In genomic region chr5:64807603-64808002, GRCm38 (mm10) we compare ENCODE assay signal across 9 mouse cellular contexts. TPM values are rescaled to one million over a fixed set of nuclear protein-coding genes. Genes with fewer than 3 reads are reported as not detected.
DNase-seq lines count a peak whose midpoint lies in the region; ATAC-seq and TF ChIP-seq lines count a peak whose summit lies in the region.
"Had no signal": no experiment of that assay in that cellular context is flagged by ENCODE, and none has a peak within 500 bp of the region (broad histone marks: within the 10 kb centered on the region; RNA-seq: fewer than 3 reads in every experiment).

No protein-coding gene starts in this region.

- H3K27ac ChIP-seq in hindbrain, embryonic 10.5 days, result peak overlapping the region; percentile 100
- no peak overlapping the region for H3K27ac ChIP-seq in hindbrain, embryonic 16.5 days (ENCODE audit: low read depth, low read length)
- H3K27ac ChIP-seq in brown adipose tissue, adult 24 weeks (replicated peaks; ENCODE audit: low read depth, low read length), result peak overlapping the region; percentile 94
- H3K27ac ChIP-seq in forebrain, embryonic 15.5 days (replicated peaks), result peak overlapping the region; percentile 33
- peak overlapping the region; percentile 97 for H3K27ac ChIP-seq in liver, embryonic 13.5 days
- no peak overlapping the region for H3K27ac ChIP-seq in thymus, adult 2 months (ENCODE audit: control insufficient read depth, insufficient read depth, low read length)

- WGBS in hindbrain, embryonic 10.5 days, result 75% methylated on average over 4 of the region's 4 CpGs
- 67% methylated on average over 4 of the region's 4 CpGs for WGBS in hindbrain, embryonic 16.5 days
- WGBS in forebrain, embryonic 15.5 days, result 43% methylated on average over 4 of the region's 4 CpGs
- WGBS in liver, embryonic 13.5 days (ENCODE audit: insufficient replicate concordance), result 10% methylated on average over 4 of the region's 4 CpGs
- 41% methylated on average over 4 of the region's 4 CpGs for WGBS in thymus, adult 2 months

- no peak for DNase-seq in hindbrain, embryonic 10.5 days (ENCODE audit: low spot score)
- DNase-seq in liver, embryonic 13.5 days, result no peak
- DNase-seq in testis, postnatal 10 days (ENCODE audit: low spot score), result no peak
- DNase-seq in right cerebral cortex, adult 18-20 months, result no peak
- no peak for DNase-seq in thymus, adult 2 months
- DNase-seq: right cerebral cortex, postnatal 4 days had no signal

- peak overlapping the region; percentile 9; the same call in 1 of the 2 replicates for H3K4me3 ChIP-seq in hindbrain, embryonic 10.5 days
- H3K4me3 ChIP-seq in hindbrain, embryonic 16.5 days (ENCODE audit: low read length), result no peak overlapping the region
- no peak overlapping the region; the same call in 1 of the 2 replicates for H3K4me3 ChIP-seq in brown adipose tissue, adult 24 weeks (ENCODE audit: insufficient read depth, low read depth, low read length)
- H3K4me3 ChIP-seq in forebrain, embryonic 15.5 days, result no peak overlapping the region
- peak overlapping the region; percentile 95 for H3K4me3 ChIP-seq in liver, embryonic 13.5 days (replicated peaks)
- no peak overlapping the region for H3K4me3 ChIP-seq in thymus, adult 2 months (ENCODE audit: control insufficient read depth, insufficient read depth, low read length)

- peaks cover 83% of the 10 kb centered on the region for H3K4me1 ChIP-seq in hindbrain, embryonic 10.5 days (replicated peaks)
- peaks cover 39% of the 10 kb centered on the region for H3K4me1 ChIP-seq in hindbrain, embryonic 16.5 days (ENCODE audit: control insufficient read depth, insufficient read depth, low read depth, low read length)
- peaks cover 29% of the 10 kb centered on the region for H3K4me1 ChIP-seq in brown adipose tissue, adult 24 weeks (ENCODE audit: control insufficient read depth, insufficient read depth, insufficient read length, low read length)
- H3K4me1 ChIP-seq in forebrain, embryonic 15.5 days, result peaks cover 69% of the 10 kb centered on the region
- peaks cover 80% of the 10 kb centered on the region for H3K4me1 ChIP-seq in liver, embryonic 13.5 days (replicated peaks)
- peaks cover 40% of the 10 kb centered on the region for H3K4me1 ChIP-seq in thymus, adult 2 months (replicated peaks; ENCODE audit: control insufficient read depth, insufficient read depth, low read length)

- H3K9ac ChIP-seq in hindbrain, embryonic 16.5 days (ENCODE audit: low read depth, low read length), result no peak overlapping the region
- no peak overlapping the region for H3K9ac ChIP-seq in forebrain, embryonic 15.5 days (replicated peaks)
- peak overlapping the region; percentile 98 for H3K9ac ChIP-seq in liver, embryonic 13.5 days

- no peak overlapping the region for H3K4me2 ChIP-seq in hindbrain, embryonic 16.5 days (ENCODE audit: low read length)
- H3K4me2 ChIP-seq in forebrain, embryonic 15.5 days (replicated peaks), result peak overlapping the region; percentile 26
- peak overlapping the region; percentile 78 for H3K4me2 ChIP-seq in liver, embryonic 13.5 days

- no peaks in the 10 kb centered on the region for H3K27me3 ChIP-seq in hindbrain, embryonic 10.5 days (ENCODE audit: insufficient read depth, poor library complexity, severe bottlenecking)
- H3K27me3 ChIP-seq in hindbrain, embryonic 16.5 days (replicated peaks; ENCODE audit: control insufficient read depth, insufficient read depth, low read length), result no peaks in the 10 kb centered on the region
- H3K27me3 ChIP-seq in forebrain, embryonic 15.5 days, result no peaks in the 10 kb centered on the region
- no peaks in the 10 kb centered on the region for H3K27me3 ChIP-seq in liver, embryonic 13.5 days
- no peaks in the 10 kb centered on the region for H3K27me3 ChIP-seq in thymus, adult 2 months (ENCODE audit: control insufficient read depth, insufficient read depth, low read length)

- TF ChIP-seq POLR2A in thymus, adult 2 months (IDR thresholded peaks at IDR 0.05; ENCODE audit: control insufficient read depth, extremely low read depth, insufficient read depth, low read length, poor library complexity), result no peak

- peaks cover 17% of the 10 kb centered on the region for H3K36me3 ChIP-seq in hindbrain, embryonic 10.5 days
- H3K36me3 ChIP-seq in hindbrain, embryonic 16.5 days (ENCODE audit: control insufficient read depth, insufficient read depth, low read length), result 0 out of 2 replicates have a peak, but pooled peaks cover 2% of the 10 kb centered on the region
- no peaks in the 10 kb centered on the region for H3K36me3 ChIP-seq in forebrain, embryonic 15.5 days
- H3K36me3 ChIP-seq in liver, embryonic 13.5 days, result peaks cover 35% of the 10 kb centered on the region
- peaks cover 6% of the 10 kb centered on the region; the same call in 1 of the 2 replicates for H3K36me3 ChIP-seq in thymus, adult 2 months (ENCODE audit: control insufficient read depth, insufficient read depth, low read length)

- no peak for TF ChIP-seq CTCF in thymus, adult 2 months (IDR thresholded peaks at IDR 0.05; ENCODE audit: borderline replicate concordance, control insufficient read depth, extremely low read depth, insufficient read depth, low read length, poor library complexity)

- no peak for ATAC-seq in hindbrain, embryonic 16.5 days
- no peak for ATAC-seq in forebrain, embryonic 15.5 days (replicated peaks)
- ATAC-seq in liver, embryonic 13.5 days (ENCODE audit: low read depth), result no peak

- H3K9me3 ChIP-seq in hindbrain, embryonic 10.5 days, result no peaks in the 10 kb centered on the region
- H3K9me3 ChIP-seq in hindbrain, embryonic 16.5 days (ENCODE audit: control insufficient read depth, low read length), result no peaks in the 10 kb centered on the region
- no peaks in the 10 kb centered on the region for H3K9me3 ChIP-seq in forebrain, embryonic 15.5 days
- no peaks in the 10 kb centered on the region for H3K9me3 ChIP-seq in liver, embryonic 13.5 days (replicated peaks)

RNA-seq across cellular contexts. Expression of gene Klf3, which starts 4.4 kb away (rescaled TPM):
- polyA plus RNA-seq in hindbrain, embryonic 10.5 days (2016; fragmentation: Nextera tagmentation; extraction: Ambion mirVana), result 57.1 and 58.7 TPM in 2 replicates
- 23.7 and 23.8 TPM in 2 replicates for polyA plus RNA-seq in hindbrain, embryonic 16.5 days (2015; fragmentation: Nextera tagmentation; extraction: Ambion mirVana)
- 23.1 and 33.5 TPM in 2 replicates for polyA plus RNA-seq in brown adipose tissue, adult 24 weeks (2012; ENCODE audit: insufficient read depth, insufficient read length, missing spikeins)
- polyA plus RNA-seq in forebrain, embryonic 15.5 days (2015; fragmentation: Nextera tagmentation; extraction: Ambion mirVana), result 33.0 and 34.0 TPM in 2 replicates
- polyA plus RNA-seq in liver, embryonic 13.5 days (2015; fragmentation: Nextera tagmentation; extraction: Ambion mirVana), result 73.2 and 78.4 TPM in 2 replicates
- 175 and 197 TPM in 2 replicates for polyA plus RNA-seq in thymus, adult 2 months (2012; rRNA removed)

Comparison
In these comparisons a context has a peak if more than half of its experiments do, and no peak if none do; other contexts are left out.
1. H3K27ac ChIP-seq: peak in hindbrain, embryonic 10.5 days (single experiment), brown adipose tissue, adult 24 weeks (single experiment), forebrain, embryonic 15.5 days (single experiment) and liver, embryonic 13.5 days (single experiment); none in hindbrain, embryonic 16.5 days (single experiment) and thymus, adult 2 months (single experiment).
2. H3K4me3 ChIP-seq: peak in hindbrain, embryonic 10.5 days (single experiment) and liver, embryonic 13.5 days (single experiment); none in hindbrain, embryonic 16.5 days (single experiment), brown adipose tissue, adult 24 weeks (single experiment), forebrain, embryonic 15.5 days (single experiment) and thymus, adult 2 months (single experiment).